Mouse (Mus musculus) ovary, postnatal 10 days (tissue): ENCODE measurements at regions not wholly inside any gene's neighbourhood (a gene's known extent, or its start where the extent isn't known, plus 50 kb on each side); places are given as distances from the start of the nearest gene placed in this dataset.

ENCODE experiments used
- DNase-seq: peaks from one replicate; pipeline ENCODE4 v3.0.0; 2022; ENCODE audit warnings: low spot score

DNA sequence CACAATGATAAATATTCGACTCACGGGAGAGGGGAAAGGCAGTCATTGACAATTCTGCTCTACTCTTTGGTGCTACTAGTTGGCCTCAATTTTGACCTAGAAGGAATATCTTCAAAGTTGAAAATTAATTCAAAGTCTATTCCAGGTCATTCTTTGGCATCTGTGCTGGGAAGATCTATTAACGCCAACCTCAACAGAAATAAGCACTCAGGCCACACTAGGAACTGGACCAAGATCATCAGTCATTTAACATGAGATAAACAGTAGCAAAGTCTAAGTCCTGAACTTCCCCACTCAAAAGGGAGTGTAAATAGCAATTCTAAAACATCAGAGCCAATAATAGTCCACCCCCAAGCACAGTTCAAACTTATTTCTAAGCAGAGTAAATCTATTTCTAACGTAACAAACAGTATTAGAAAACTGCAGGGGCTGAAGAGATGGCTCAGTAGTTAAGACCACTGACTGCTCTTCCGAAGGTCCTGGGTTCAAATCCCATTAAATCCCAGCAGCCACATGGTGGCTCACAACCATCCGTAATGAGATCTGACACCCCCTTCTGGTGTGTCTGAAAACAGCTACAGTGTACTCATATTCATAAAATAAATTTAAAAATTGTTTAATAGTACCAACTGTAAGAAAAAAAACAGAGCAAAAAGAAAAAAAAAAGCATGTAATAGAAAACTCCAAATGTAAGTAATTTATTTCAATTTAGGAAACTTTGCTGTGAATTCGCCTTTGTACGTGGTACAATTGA, 75.1 kb upstream of the Atp2b1 start:
- DNase-seq, result no peak

GRCm38 (mm10) chr10:98839963-98840362, 74.2 kb upstream of the Atp2b1 start:
- no peak for DNase-seq

DNA sequence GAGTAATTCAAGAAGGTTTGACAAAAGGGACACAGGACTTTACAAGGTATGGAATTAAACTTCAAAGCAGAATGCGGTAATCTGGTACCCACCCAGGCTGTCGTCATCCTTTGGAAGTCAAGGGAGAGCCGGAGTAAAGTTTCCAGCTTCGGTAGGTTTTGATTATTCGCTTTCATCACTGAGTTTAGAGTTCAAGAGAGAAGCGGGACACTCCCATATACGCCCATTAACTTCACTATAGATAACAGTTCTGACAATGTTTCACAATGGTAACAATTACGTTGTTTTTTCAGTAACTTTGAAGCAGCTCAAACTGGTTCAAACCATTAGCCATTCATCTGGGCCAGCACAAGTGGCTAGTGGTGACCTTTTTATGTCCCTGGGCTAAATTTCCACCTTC, 73.8 kb upstream of the Atp2b1 start:
- no peak for DNase-seq

- DNase-seq, result no peak
Measured at GRCm38 (mm10) chr10:98840957-98841831, 73.0 kb upstream of the Atp2b1 start.

- no peak for DNase-seq
Measured at GRCm38 (mm10) chr10:98841860-98842259, 72.3 kb upstream of the Atp2b1 start.

DNA sequence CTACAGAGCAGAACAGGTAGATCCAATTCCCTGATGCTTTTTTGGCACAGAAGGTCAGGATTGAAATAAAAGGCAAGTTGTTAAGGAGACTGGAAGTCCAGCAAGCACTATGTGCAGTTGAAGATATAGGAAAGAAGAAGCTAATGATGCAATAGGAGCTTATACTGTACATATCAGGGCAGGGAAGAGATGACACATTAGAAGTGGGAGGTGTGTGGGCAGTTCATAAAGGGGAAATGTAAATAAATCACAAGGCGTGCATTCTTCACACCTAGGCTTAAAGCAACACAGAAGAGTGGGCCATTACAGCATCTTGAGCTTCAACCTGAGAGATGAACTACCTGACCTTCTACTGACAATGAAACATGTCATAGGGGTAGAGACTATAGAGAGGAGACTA, 71.5 kb upstream of the Atp2b1 start:
- no peak for DNase-seq

GRCm38 (mm10) chr10:98849851-98850250, 64.4 kb upstream of the Atp2b1 start:
- no peak for DNase-seq

DNA sequence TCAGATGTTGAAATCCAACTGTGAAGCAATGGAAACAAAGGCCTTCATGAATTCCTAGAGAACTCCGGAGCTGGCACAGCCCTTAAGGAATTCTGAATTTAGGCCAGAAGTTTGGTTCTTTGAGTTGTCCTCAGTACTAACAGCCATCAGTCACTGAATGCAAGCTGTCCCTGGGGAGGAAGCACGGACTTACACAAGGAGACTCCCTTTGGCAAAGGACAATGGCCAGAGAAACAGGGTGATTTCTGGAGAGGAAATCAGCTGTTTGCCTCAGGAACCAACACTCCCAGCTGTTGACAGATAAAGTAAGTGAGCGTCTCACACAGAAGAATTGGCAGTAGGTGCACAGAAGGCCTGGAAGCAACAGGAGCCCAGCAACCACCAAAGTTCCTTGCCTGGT, 56.8 kb upstream of the Atp2b1 start:
- no peak for DNase-seq

- no peak for DNase-seq
Measured at GRCm38 (mm10) chr10:98861521-98861920, 52.7 kb upstream of the Atp2b1 start.

GRCm38 (mm10) chr10:98862712-98863111, 51.5 kb upstream of the Atp2b1 start:
- no peak for DNase-seq

DNA sequence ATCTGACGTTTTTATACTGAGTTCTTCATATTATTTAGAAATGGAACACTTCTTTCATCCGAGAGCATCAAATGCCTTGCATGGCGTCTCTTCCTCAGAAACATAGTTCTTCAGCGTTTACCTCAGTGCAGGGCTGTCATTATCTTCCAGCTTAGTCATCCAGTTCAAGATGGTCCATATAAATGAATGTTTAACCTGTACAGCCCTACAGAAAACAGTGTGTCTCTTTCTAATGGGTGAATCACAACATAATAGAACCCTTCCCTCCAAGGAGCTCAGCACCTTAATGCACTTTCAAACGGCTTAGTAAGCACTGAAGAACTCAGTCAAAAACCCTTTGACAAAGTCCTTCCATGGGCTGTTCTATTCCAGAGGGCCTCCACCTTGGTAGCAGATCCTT, 49.8 kb upstream of the Atp2b1 start:
- no peak for DNase-seq
